Mouse (Mus musculus) testis, adult 2 months (tissue): ENCODE measurements around the gene Hils1. TPM values are rescaled to one million over a fixed set of nuclear protein-coding genes. Genes with fewer than 3 reads are reported as not detected.
"Not testable (repeated sequence)": the region's sequence is repeated elsewhere in the genome, so short reads cannot be mapped to it uniquely, and the experiment has no call there.

Experiments
- H3K27ac ChIP-seq: fragments of 200-500 bp; 2 replicates; pipeline ENCODE4 v1.5.1; 2012; ENCODE audit warnings: low read depth, low read length; ENCODE audit not compliant: control insufficient read depth, insufficient read depth
- H3K27me3 ChIP-seq: fragments of 200-500 bp; 2 replicates; pipeline ENCODE4 v1.6.1; 2012; ENCODE audit warnings: mild to moderate bottlenecking, low read length, moderate library complexity; ENCODE audit not compliant: control insufficient read depth, insufficient read depth
- H3K36me3 ChIP-seq: fragments of 200-500 bp; 2 replicates; pipeline ENCODE4 v1.6.1; 2012; ENCODE audit warnings: mild to moderate bottlenecking, low read length; ENCODE audit not compliant: control insufficient read depth, insufficient read depth
- H3K4me1 ChIP-seq: fragments of 200-500 bp; 2 replicates; pipeline ENCODE4 v1.6.1; 2012; ENCODE audit warnings: low read length; ENCODE audit not compliant: control insufficient read depth, insufficient read depth
- H3K4me3 ChIP-seq: fragments of 200-500 bp; 2 replicates; pipeline ENCODE4 v1.5.1; 2012; ENCODE audit warnings: low read depth, mild to moderate bottlenecking, low read length, moderate library complexity, mixed read lengths; ENCODE audit not compliant: control insufficient read depth
- CTCF ChIP-seq: fragments of 200-500 bp; IDR thresholded peaks from 2 replicates; pipeline ENCODE4 v1.5.1; 2012; ENCODE audit warnings: low read depth, mild to moderate bottlenecking, inconsistent platforms, low read length, moderate library complexity; ENCODE audit not compliant: control insufficient read depth, insufficient read depth, insufficient replicate concordance
- POLR2A ChIP-seq: fragments of 200-500 bp; IDR thresholded peaks from 2 replicates; pipeline ENCODE4 v1.6.1; 2012; ENCODE audit warnings: low read depth, mild to moderate bottlenecking, inconsistent platforms, low read length, moderate library complexity; ENCODE audit not compliant: control insufficient read depth
- polyA plus RNA-seq: library from polyadenylated mRNA; depleted of rRNA; stranded (reverse); fragments of >200 nt; gene quantifications from 2 replicates; pipeline ENCODE4 v1.2.3, GENCODE M21; 2012

The Hils1 gene
- polyA plus RNA-seq, 1 experiment: 1,028 TPM

DNA sequence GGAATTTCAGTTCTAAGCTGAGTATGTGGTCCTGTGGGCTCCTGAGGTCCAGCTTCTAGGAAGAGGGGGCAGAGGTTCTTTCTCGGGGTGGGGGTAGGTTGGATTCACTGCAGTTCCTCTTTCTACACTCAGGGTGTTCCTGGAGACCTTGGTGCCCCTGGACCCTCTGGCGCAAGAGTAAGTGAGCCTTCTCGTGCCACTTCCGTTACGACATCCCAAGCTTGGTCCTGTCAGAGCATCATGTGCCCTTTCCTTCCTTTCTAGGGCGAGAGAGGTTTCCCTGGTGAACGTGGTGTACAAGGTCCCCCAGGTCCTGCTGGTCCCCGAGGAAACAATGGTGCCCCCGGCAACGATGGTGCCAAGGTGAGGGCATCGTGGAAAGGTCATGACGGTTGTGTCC, 22.2 kb upstream of the Hils1 start:
- Histone ChIP-seq H3K4me1 (no peaks in the 10 kb centered on the region), H3K4me3 (no peak overlapping the region), H3K27me3 (no peaks in the 10 kb centered on the region), H3K36me3 (no peaks in the 10 kb centered on the region), H3K27ac (no peak overlapping the region)
- no peak for TF ChIP-seq CTCF
- no peak for TF ChIP-seq POLR2A

DNA sequence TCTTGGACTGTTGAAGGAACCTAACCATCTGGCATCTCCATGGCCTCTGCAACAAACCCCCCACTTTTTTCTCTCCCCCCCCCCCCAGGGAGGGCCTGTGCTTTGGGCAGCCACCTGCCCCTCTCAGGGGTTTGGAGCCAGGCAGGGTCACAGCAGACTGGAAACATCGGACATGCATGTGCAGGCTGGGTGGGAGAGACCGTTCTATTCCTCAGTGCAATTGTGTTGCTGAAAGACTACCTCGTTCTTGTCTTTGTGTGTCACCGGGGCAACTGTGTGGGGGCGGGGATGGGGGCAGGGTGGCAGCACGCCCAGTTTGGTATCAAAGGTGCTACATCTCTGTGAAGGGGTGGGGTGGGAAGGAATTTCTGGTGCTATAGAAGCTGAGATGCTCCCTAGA, 15.2 kb upstream of the Hils1 start:
- no peaks in the 10 kb centered on the region for H3K36me3 ChIP-seq
- no peak overlapping the region for H3K4me3 ChIP-seq
- TF ChIP-seq CTCF (no peak), POLR2A (no peak)
- H3K27ac ChIP-seq: no peak overlapping the region
- H3K27me3 ChIP-seq: no peaks in the 10 kb centered on the region
- H3K4me1 ChIP-seq: no peaks in the 10 kb centered on the region; the same call in 1 of the 2 replicates

DNA sequence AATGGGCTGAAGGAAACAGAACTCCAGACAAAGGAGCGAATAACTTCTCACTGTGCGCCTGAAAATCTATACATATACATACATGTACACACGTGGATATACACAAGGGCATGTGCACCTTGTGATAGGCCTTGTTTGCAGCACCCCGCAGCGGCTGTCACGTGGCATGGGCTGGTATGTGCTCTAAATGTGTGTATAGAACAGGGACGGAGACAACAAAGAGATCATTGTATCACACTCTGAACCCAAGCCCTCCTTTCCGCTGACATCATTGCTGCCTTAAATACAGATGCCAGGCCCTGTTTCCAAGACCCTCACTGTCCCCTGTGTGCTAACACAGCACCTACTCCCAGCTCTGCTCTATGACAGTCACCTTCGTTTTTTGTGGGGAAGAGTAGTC, 12.3 kb upstream of the Hils1 start:
- Histone ChIP-seq H3K4me3 (no peak overlapping the region), H3K4me1 (peaks cover 8% of the 10 kb centered on the region), H3K27ac (no peak overlapping the region), H3K27me3 (no peaks in the 10 kb centered on the region), H3K36me3 (no peaks in the 10 kb centered on the region)
- no peak for TF ChIP-seq CTCF
- TF ChIP-seq POLR2A: no peak

- H3K4me3 ChIP-seq: peak overlapping the region; percentile 30
Measured at GRCm38 (mm10) chr11:94957693-94958064, 9.7 kb upstream of the Hils1 start.

DNA sequence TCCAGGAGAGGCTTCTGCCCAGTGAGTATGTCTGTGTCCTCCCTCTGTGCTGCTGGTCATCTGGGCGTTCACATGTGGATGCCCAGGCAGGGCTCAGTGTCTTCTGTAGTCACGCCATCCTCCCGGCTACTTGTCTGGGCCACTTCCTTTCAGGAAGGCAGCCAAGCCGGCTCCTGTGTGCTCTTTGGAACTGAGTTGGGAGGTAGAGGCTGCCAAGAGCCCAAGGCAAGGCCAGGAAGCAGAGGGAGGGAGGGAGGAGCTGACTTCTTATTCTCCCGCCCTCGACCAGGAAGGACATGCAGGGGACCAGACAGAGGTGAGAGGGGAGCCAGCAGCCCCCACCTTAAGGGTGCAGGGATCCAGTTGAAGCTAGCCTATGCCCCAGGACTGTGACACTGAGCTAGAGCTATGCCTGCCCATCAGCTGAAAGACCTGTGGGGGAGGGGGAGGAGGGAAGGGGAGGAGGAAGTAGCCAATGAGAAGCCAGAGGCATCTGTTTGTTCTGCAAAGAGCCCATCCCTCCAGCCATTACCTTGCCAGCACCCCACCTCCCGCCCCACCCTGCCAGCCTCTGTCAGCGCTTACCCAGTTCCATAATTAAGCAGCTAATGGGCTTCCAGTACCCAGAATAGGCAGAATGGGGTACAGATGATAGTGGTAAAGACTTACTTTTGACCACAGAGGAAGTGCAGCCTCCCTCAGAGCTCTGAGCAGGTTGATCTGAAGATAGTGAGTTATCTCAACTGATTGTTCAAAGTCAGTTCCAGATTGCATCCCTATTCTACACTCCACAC, 9.1 kb upstream of the Hils1 start:
- no peaks in the 10 kb centered on the region for H3K36me3 ChIP-seq
- no peak overlapping the region for H3K27ac ChIP-seq
- peak overlapping the region; percentile 30 for H3K4me3 ChIP-seq
- no peaks in the 10 kb centered on the region for H3K27me3 ChIP-seq
- H3K4me1 ChIP-seq: peaks cover 12% of the 10 kb centered on the region
- TF ChIP-seq POLR2A: no peak
- no peak for TF ChIP-seq CTCF

More at GRCm38 (mm10) chr11:94957693-94958064, 9.7 kb upstream of the Hils1 start:
- Histone ChIP-seq H3K4me1 (peaks cover 9% of the 10 kb centered on the region), H3K27me3 (no peaks in the 10 kb centered on the region), H3K36me3 (no peaks in the 10 kb centered on the region), H3K27ac (no peak overlapping the region)
- TF ChIP-seq CTCF (no peak), POLR2A (no peak)

GRCm38 (mm10) chr11:94962534-94963101, 4.8 kb upstream of the Hils1 start:
- TF ChIP-seq POLR2A: no peak
- no peak for TF ChIP-seq CTCF
- H3K36me3 ChIP-seq: peaks cover under 1% of the 10 kb centered on the region; the same call in 1 of the 2 replicates
- peaks cover 9% of the 10 kb centered on the region for H3K4me1 ChIP-seq
- no peak overlapping the region for H3K4me3 ChIP-seq
- no peak overlapping the region for H3K27ac ChIP-seq
- no peaks in the 10 kb centered on the region for H3K27me3 ChIP-seq

- peak overlapping the region; percentile 89 for H3K4me3 ChIP-seq
- H3K27me3 ChIP-seq: no peaks in the 10 kb centered on the region
- peaks cover 7% of the 10 kb centered on the region for H3K4me1 ChIP-seq
- peak overlapping the region; percentile 83 for H3K27ac ChIP-seq
- peaks cover 4% of the 10 kb centered on the region; the same call in 1 of the 2 replicates for H3K36me3 ChIP-seq
- TF ChIP-seq POLR2A (no peak), CTCF (no peak)
Measured at GRCm38 (mm10) chr11:94968187-94968586, 794 bp downstream of the Hils1 start.

DNA sequence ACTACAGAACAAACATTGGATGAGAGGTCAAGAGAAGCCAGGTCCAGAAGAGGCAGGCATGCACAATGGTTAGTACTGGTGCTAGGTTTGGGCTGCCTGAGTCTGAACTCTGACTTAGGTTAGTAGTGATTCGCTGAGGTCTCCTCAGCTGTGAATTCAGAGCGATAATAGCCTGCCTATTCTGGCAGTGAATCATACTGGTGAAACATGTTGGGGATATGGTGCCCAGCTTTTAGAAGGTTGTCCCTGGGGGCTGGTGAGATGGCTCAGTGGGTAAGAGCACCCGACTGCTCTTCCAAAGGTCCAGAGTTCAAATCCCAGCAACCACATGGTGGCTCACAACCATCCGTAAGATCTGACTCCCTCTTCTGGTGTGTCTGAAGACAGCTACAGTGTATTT, 2.3 kb downstream of the Hils1 start:
- H3K4me3 ChIP-seq: peak overlapping the region; percentile 89
- H3K4me1 ChIP-seq, H3K27me3 ChIP-seq, H3K27ac ChIP-seq, H3K36me3 ChIP-seq: not testable (repeated sequence)
